Mouse (Mus musculus) ES-E14 (cell line): ENCODE data around the gene Fam20b.

Experiments
- CHD2 ChIP-seq: IDR thresholded peaks from 2 replicates; pipeline ENCODE4 v1.6.1; 2014; ENCODE audit warnings: mild to moderate bottlenecking, low read depth, low read length, inconsistent platforms
- HCFC1 ChIP-seq: IDR thresholded peaks from 2 replicates; pipeline ENCODE4 v1.6.1; 2012; ENCODE audit warnings: low read length, inconsistent platforms, borderline replicate concordance; ENCODE audit not compliant: insufficient read depth
- MAFK ChIP-seq: IDR thresholded peaks from 2 replicates; pipeline ENCODE4 v1.6.1; 2014; ENCODE audit warnings: mild to moderate bottlenecking, low read depth, low read length, inconsistent platforms; ENCODE audit not compliant: insufficient read depth
- ZC3H11A ChIP-seq: IDR thresholded peaks from 2 replicates; pipeline ENCODE4 v1.6.1; 2012; ENCODE audit warnings: low read depth, mild to moderate bottlenecking, inconsistent platforms, low read length, borderline replicate concordance
- ZNF384 ChIP-seq: IDR thresholded peaks from 2 replicates; pipeline ENCODE4 v1.6.1; 2012; ENCODE audit warnings: low read depth, low read length, inconsistent platforms

- TF ChIP-seq ZNF384 (no peak), CHD2 (no peak), ZC3H11A (no peak), MAFK (no peak), HCFC1 (no peak)
These were observed 73.9 kb downstream of the Fam20b start for GRCm38 (mm10) chr1:156644780-156645523.
